Mouse (Mus musculus) ovary, postnatal 10 days (tissue): Measurements from ENCODE around the gene Cnppd1.

ENCODE experiments used
- DNase-seq: peaks from one replicate; pipeline ENCODE4 v3.0.0; 2022; ENCODE audit warnings: low spot score

Gene Cnppd1

DNA sequence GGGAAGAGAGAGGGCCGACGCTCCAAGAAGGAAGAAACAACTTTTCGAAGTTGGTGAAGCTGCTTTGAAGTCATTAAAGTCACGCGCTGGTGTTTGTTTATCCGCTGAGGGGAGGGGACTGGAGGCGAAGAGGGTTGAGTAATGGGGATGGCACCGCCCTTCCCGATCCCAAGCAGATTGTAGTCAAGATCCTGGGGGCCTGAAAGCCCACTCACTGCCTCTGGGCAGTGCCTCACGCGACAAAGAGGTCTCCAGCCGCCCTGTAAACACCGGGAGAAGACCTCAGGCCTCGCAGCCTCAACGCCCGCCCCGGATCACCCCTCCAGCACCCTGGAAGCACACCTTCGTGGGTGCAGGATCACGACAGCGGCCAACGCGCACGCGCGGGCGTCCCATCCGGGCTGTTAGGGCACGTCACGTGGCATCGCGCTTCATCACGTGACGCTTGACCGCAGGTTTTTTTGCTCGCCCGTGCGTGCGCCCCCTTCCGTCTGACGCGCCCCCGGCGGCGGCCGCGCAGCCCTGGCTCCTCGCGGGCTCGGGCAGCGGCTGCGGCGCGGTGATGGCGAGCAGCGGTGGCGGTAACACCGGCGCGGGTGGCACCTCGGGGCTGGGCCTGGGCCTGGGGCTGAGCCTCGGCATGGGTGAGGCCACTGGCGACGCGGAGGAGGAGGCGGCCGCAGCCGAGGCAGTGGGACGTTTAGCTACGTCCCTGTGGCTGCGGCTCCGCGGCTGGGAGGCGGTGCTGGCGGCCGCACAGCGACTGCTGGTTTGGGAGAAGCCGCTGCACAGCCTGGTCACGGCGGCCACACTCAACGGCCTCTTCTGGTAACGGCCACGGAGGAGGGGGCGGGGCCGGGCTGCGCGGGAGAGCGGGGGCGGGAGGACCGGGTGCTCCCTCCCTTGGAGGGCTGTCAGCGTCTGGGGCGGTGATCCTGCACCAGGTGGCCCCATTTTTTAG is at the start of gene Cnppd1, which contains the start of gene Retreg2:
Cnppd1 (minus strand) TSS at position 411 of the 961 bp plus-strand sequence.
Retreg2 (plus strand) TSS at position 478 of the 961 bp plus-strand sequence.
- peak; percentile 96 for DNase-seq

DNA sequence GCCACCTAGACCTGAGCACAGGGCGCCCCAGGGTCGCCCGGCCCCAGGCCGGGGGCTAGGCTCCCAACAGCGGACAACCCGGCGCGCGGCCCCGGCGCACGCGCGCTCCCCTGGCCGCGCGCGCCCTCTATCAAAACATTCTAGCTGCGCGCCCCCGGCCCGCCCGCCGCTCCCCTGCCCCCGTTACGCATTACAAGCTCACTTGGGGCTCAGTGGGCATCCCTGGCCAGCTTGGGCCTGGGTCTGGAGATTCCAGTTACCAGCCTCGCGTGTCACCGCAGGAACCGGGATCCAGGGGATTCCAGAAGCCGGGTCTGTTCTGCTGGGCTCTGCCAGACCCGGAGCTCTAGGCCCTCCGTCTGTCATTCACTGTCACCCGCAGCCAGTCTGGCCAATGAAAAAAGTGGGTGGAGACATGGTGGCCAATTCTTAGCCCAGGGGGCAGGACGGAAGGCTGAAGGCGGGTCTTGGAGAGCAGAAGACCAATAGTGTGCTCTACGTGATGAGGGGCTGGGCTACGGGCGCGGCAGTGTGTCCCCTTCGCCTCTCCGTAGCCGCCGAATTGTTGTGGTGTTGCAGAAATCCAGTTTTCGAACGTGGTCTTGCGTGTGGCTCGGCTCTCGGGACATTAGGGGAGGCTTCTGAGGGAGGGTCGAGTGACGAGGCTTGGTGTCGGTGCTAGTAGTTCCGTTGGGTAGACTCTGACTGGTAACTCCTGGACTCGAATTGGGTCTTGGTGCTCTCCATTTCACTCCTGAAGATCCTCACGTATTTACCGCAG is 49.3 kb upstream of the Cnppd1 start, which contains the start of the genes Ankzf1 and Atg9a:
Ankzf1 (plus strand) TSS at position 530 of the 781 bp plus-strand sequence.
Atg9a (minus strand) TSS at position 575 of the 781 bp plus-strand sequence.
- DNase-seq: peak; percentile 70

DNA sequence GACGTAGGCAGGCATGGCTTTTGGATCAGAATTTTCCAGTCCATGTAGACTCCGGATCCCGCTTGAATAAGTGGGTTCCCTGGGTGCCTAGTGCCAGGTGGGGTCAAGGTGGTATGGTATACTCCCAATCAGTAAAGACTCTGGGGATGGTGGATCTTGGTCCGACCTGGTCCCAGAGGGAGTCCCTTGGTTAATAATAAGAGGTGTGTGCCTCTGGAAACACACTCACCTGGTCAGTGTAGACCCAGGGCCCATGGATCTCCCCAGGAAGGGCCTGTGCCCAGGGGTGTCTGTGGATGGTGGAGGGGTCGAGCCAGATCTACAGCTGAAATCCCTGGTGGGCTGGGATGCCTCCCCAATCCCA is 48.7 kb upstream of the Cnppd1 start:
- no peak for DNase-seq

DNA sequence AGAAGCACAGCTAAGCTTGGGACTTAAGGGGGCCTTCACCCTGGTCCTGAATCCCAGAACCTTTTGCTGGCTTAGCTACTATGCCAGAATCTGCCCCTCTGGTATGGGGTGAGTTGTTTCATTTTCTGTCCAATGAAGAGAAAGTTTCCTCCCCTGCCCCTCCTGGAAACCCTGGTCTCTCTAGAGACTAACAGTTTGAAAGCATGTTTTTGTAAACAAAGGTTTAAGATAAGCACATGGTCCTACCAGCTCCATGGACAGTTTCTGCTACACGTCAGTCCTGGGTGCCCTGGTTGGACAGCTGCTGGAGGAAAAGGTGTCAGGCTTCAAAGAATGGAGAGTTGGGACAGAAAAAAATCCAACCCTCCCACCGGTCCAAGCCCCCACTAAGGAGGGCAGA is 48.1 kb upstream of the Cnppd1 start:
- no peak for DNase-seq

DNA sequence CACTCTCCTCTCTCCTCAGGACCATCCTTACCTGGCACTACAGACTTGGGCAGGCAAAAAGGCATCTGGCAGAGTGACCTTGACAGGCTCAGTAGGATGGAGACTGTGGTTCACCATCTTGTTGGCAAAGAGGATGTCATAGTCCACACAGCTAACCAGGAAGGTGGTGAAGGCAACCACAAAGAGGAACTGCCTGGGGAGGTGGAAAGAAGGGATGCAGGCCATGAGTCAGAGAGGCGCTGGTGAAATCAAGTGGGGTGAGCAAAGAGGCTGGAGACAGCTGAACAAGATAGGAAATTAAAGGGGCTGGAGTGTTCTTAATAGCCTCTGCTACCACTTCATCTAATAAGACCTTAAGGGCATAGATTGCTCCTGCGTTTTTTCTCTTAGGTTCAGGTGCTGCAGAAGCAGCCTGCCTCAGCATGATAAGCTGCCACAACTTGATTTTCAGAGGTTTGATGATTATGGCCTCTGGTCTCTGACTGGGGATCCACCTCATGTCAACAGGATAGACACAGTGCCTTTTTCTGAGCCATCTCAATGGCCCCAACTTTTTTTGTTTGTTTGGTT is 45.5 kb upstream of the Cnppd1 start:
- no peak for DNase-seq

DNA sequence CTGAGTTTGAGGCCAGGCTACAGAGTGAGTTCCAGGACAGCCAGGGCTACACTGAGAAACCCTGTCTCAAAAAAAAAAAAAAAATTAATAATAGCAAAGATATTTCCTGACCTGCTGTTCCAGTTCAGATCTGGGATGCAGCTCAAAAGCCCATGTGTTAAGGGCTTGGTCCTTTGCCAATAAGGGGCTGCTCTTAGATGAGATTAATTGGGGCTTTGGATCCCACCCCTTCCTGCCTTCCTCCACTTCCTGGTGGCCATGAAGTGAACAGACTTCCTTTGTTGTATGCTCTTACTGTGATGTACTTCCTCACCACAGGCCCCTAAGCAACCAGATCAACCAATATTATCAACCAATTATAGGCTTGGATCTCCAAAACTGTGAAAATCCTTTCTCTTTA is 44.6 kb upstream of the Cnppd1 start:
- no peak for DNase-seq

DNA sequence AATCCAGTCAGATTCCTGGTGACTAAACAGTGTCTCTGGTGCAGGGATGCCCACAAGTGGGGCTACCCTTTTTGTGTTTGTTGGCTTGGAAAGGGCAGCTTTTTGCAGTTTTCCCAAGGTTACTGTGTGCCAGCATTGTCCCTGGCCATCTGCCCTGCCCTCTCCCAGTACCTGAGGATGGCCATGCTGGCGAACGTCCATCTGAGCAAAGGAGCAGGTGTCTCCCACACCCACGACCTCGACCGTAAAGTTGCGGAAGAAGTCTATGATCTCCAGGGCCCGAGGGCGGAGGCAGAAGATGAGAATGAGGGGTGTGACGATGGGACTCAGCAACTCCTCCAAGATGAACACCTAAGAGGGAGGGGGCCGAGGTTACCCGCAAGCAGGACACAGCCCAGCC is 43.0 kb upstream of the Cnppd1 start:
- no peak for DNase-seq

DNA sequence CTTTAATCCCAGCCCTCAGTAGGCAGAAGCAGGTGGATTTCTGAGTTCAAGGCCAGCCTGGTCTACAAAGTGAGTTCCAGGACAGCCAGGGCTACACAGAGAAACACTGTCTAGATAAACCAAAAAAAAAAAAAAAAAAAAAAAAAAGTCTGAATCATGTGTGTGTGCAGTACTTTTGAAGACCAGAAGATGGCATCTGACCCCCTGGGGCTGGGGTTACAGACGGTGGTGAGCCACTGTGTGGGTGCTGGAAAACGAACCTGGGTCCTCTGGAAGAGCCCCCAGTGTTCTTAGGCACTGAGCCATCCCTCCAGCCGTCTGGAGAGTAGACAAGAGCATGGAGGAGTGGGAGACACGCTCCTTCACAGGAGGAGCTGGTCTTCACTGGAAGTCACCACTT is 39.6 kb upstream of the Cnppd1 start:
- no peak for DNase-seq

DNA sequence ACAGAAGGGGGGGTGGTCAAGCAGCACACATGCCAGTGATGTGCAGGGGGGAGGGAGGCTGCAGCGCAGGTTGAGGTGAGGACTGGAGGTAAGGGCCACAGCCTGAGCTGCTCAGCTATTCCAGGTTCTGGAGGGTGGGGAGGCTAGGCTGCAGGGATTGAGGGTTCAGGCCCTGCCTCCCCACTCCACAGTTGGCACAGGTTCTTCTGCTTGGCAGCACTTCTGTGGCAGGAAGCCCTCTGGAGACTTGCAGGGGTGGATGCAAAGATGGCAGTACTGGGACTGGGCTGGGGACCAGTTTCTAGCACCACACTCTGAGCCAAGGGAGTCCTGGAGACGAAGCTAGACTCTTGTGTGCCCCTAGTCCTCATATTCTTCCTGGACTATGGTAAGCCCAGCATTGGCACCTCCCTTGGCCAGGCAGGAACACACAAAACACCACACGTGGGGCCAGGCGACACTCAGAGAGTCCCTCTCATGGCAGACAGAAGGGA is 38.9 kb upstream of the Cnppd1 start:
- DNase-seq: no peak

DNA sequence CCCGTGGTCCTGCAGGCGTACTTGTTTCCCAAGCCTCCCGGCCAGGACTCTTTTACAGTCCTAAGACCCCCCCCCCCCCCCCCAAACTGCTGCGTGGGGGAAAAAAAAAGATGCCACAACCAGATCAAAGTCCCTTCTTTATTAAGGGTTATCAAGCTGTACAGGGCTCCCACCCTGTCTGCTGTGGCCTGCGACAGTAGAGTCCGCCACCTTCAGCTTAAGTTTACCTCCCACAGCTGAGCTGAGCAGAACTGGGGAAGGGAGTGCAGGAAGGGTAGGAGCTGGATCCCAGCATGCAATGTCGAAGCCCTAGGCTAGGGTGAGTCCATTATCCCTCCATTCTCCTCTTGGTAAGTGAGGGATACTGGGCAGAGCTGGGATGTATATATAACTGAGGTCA is 38.2 kb upstream of the Cnppd1 start:
- no peak for DNase-seq

DNA sequence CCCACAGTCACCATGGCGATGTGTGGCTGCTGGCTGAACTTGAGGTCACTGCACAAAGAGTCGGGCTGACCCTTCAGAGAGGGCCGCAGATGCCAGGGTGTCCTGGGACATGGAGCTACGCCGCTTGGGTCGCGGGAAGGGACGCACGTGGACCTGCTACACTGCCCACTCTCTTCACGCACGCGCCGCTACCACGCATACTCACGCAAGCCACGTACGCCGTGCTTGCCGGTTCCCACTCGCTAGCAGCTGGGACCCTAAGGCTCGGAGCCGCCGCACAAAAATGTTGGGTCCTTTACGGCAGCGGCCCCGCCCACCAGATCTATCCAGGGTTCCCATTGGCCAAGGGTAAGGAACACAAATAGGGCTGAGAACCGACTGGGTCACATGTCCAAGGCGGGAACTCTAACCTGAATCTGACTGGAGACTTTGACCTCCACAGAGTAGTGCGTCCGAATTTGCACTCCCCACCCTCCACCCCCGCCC is 37.6 kb upstream of the Cnppd1 start, which contains the start of gene Abcb6:
Abcb6 (minus strand) TSS at position 288 of the 486 bp plus-strand sequence.
- peak; percentile 55 for DNase-seq

DNA sequence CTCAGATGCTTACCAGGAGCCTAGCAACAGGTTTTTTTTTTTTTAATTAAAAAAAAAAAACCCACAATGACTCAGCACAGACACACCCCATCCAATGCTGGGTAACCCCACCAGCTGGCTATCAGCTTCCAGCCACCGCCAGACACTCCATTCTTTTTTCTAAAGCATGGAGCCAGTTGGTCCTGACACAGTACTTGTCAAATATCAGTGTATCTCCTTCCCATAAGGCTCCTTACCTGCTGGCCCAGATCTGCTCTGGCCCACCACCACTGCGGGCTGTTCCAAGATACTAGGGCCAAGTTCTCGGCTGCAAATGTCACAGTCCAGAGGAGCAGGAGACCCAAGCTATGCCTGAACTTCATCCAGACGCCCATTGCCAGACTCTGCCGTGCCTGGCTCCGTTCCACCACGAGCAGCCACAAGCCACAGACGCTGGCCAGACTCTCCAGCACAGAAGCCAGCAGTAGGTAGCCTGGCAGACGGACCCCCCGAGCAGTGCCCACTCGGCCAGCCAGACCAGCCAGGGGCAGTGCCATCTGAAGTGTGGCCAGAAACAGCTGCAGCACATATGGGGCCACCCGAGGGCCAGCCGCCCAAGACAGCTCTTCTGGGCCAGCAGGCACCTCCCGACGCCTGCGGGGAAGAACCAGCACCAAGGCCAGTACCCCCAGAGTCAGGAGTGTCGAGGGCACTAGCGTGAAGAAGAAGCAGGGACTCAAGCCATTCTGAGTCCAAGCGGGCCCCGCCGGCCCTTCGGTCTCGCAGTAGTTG is 37.0 kb upstream of the Cnppd1 start:
- no peak for DNase-seq

DNA sequence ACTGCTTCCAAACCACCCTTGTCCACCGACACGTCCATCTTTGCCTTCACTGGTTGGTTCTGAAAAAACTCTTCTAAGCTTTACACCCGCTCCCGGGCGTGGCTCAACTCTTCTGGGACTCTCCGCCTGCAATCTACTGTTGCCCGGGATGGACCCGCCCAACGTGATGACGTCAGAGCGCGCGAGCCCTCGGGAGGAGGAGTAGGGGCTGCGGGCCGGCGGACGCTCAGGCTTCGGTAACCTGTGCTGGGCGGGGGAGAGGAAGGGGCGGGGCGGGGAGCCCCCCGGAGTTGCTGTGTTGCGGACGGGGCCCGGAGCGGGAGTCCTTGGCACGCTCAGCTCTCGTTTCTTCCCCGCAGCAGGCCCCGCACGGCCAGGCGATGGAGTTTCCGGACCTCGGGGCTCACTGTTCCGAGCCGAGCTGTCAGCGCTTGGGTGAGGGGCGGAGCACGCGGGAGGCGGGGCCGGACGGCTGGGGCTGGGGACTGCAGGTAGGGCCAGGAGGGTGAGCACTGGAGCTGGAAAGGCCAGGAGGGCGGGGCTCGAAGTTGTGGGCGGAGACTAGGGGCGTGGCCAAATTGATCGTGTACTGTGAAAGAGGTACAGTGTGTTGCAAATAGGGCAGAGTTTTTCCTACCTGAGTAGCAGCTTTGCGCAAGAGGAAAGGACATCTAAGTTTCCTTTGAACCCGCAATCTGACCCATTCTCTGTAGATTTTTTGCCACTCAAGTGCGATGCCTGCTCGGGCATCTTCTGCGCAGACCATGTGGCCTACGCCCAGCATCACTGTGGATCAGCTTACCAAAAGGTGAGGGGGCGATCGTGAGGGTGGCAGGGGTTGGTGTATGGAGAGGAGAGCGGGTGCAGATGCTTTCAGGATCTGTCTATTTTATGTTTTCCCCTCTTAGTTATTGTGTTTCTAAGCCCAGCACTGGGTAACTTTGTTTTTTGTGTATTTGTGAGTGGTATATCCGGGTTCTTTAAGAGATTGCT is 26.3 kb upstream of the Cnppd1 start, which contains the start of gene Zfand2b:
Zfand2b (plus strand) TSS at position 175 of the 993 bp plus-strand sequence.
- peak; percentile 86 for DNase-seq

DNA sequence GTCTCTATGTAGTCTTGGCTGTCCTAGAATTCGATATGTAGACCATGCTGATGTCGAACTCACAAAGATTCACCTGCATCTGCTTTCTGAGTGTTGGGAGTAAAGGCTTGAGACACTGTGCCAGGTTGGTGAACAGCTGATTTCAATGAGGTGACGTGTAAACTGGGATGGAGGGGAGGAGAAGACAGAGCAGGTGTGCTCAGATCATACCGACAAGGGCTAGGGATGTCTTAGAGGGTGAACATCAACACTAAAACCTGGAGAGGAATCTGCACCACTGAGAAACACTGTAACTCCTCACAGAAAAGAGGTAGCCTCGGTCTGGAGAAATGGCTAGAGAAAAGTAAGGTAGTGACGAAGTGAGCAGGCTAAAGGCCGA is 25.6 kb upstream of the Cnppd1 start:
- no peak for DNase-seq

DNA sequence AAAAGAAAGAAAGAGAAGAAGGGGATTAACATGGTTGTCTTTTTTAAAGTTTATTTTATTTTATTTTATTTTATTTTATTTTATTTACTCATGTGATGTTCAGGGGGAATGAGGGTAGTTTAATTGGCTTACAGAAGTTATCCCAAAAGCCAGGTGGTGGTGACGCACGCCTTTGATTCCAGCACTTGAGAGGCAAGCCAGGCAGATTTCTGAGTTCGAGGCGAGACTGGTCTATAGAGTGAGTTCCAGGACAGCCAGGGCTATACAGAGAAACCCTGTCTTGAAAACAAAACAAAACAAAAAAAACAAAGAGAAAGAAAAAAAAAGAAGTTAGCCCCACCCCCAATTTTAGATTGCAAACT is 17.7 kb upstream of the Cnppd1 start:
- no peak for DNase-seq

DNA sequence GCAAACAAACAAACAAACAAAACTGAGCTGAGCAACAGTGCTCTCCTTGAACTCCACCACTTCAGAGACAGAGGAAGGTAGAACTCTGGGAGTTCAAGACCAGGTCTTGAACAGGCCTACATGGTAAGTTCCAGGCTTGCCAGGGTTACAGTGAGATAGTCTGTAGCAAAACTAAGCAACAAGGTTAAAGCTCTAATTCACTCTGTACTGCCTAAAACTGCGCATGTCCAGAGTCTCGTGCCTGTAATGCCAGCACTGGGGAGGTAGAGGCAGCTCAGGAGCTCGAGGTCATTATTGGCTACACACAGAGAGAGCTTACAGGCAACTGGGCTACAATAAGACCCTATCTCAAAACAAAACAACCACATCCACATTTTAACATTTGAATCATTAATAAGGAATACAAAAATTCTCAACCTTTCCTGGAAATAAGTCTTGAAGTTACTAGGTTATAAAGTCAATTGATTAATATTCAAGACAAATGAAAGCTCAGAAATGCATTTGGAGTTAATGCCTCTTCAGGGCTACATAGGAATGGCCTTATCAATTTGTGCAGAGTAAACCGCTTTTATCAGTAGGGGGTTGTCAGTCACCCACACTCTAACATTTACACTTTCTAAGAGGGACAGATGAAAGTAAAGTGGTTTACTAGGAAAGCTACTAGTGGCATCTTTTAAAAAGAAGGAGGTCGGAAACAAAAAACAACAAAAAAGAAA is 17.2 kb upstream of the Cnppd1 start:
- no peak for DNase-seq

DNA sequence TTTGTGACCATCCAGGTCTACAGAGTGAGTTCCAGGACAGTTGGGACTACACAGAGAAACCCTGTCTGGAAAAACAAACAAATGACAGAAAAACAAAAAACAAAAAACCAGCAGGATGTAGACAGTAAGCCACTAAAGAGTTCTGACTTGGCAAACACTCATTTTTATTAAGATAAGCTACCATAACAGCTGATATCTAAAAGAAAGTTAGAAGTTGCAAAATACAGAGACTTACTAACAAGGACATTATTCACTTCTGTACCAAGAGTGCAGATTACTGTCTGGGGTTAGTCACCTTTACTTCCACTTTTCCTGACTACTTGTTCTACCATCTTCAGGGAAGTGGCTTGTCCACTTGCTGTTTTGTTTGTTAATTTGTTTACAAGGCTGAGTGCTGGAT is 16.5 kb upstream of the Cnppd1 start:
- DNase-seq: no peak

DNA sequence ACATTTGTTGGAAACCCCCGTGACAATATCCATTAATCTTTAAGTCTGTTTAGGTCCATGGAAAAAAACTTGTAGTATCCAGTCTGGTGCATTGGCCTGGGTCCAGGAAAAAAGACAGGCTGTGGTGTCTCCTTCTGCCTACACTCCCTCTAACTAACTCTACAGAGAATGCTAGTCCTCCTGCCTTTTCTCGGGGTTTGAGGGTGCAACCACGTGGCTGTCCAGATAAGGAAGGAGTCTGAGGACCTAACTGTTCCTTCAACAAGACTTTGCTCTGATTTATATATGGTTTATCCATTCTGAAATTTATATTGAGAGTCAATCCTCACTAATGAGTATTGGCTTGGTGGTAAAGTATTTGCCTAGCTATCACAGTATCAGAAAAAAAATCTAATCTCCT is 13.3 kb upstream of the Cnppd1 start:
- no peak for DNase-seq

DNA sequence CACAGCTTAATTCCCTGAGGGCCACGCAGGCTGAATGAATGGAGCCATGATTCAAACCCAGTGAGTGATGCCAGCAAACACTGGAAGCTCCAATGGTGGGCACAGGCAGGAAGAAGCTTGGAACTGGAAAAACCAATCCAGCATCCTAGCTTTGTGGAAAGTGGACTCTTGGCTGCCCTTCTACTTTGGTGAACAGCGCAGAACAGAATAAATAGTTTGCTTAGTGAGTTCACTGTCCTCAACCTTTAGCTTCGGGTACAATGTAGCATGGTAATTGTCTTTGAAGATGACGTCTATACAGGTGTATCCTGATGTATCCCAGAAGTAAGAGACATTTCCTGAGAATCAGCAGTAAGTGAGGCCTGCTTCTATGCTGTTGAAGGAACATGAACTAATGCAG is 6.2 kb upstream of the Cnppd1 start:
- DNase-seq: no peak
